Mouse (Mus musculus): Measurements from ENCODE around the gene Akt1s1.

DNA sequence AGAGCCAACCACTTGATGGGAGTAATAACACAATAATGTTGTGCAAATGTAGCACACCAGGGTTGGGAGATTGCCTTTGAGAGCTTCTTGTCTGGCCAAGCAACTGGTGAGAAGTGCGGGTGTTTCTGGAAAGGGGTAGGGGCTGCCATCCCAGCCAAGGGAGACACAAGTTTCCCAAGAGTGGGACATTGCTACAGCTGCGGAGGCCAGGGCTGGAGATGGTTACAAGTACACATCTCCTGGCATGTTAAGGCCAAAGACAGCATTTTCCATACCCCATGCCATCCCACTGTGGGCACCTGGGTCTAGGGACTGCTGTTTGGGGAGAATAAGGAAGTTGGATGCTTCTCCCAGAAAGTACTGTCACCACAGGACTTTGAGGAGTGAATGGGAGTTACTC lies 4.3 kb downstream of the Akt1s1 start:
- TF ChIP-seq EP300 (IDR thresholded peaks at IDR 0.05; ENCODE audit: low read depth), result no peak
- TF ChIP-seq CTCF (IDR thresholded peaks at IDR 0.05; ENCODE audit: low read depth), result no peak

All from heart, postnatal 0 days (tissue).